Mouse (Mus musculus) lung, postnatal 0 days (tissue): ENCODE data around the gene Ttc29.

Source experiments
- CTCF ChIP-seq: IDR thresholded peaks from 2 replicates; pipeline ENCODE4 v1.5.1; 2016; ENCODE audit warnings: antibody characterized with exemption, mild to moderate bottlenecking
- EP300 ChIP-seq: IDR thresholded peaks from 2 replicates; pipeline ENCODE4 v1.6.1; 2016; ENCODE audit warnings: antibody characterized with exemption, mild to moderate bottlenecking, control low read depth

GRCm38 (mm10) chr8:78214645-78215044 is 1.5 kb downstream of the Ttc29 start:
- TF ChIP-seq EP300 (no peak), CTCF (no peak)
